Mouse (Mus musculus): ENCODE measurements at regions not wholly inside any gene's neighbourhood (a gene's known extent, or its start where the extent isn't known, plus 50 kb on each side); places are given as distances from the start of the nearest gene placed in this dataset.

DNA sequence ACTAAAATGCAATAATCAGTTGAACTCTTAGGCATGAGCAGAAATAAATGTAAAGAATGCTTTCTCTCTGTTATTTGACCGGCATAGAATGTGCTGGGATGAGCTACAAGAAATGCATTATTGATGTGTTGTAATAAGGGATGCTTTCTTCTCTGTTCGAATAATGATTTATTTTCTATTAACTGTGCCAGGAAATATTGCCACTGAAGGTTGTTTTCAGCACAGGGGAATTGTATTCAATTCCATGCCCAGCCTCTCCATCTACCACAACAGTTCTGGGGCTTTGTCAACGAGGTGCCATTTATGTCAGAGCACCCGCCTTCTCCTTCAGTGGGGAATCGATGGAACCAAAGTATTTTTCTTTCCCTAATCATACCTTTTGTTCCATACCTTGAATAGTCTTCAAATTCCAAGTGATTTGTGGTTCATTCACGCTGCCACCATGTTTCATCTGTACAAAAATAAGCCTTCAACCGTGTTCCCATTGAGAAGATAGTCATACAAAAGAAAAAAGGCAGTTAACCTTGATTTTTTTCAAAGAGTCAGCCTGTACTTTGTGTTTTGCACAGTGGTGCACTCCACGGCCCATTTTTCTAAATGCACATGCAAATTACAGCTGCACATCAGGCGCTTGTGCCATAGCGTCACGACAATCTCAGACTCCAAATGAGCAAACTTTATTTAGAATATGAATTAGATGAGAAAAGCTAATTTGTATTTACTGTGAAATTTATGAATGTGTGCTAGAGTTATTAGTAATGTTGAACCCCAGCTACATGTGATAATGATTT is 65.1 kb upstream of the Gpr141 start:
- DNase-seq (ENCODE audit: low spot score in 2 of 2) = no peak

DNA sequence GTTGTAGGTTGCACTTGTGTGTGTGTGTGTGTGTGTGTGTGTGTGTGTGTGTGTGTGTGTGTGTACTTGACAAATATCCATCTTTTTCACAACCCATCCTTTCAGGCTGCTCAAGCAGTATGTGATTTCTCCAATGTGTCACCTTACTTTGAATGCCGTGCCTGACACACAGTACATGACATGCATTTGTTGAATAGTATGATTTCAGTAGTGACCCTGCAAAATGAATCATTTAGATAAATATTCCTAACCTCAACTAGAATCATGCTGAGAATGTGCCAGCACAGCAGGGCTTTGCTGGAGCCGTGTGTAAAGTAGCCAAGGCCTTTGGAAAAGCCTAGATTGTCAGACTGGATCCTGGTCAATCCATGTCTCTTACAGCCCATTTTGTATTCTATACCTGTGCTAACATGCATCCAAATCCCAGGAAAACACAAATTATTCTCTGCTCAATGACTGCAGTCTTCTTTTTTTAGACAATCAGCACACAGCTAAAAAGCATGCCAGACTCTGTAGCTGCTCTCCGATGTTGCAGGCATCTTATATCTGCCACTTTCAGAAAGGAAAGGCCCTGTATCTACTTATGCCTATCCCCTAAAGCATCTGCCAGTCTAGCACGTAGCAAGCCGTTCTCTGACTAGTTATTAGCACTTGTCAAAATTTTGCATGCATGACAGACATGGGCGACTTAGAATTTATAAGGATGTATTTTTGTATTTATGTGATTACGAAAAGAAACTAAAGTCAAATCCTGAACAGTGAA is 60.0 kb upstream of the Gpr141 start:
- no peak for DNase-seq (ENCODE audit: low spot score in 2 of 2)

DNA sequence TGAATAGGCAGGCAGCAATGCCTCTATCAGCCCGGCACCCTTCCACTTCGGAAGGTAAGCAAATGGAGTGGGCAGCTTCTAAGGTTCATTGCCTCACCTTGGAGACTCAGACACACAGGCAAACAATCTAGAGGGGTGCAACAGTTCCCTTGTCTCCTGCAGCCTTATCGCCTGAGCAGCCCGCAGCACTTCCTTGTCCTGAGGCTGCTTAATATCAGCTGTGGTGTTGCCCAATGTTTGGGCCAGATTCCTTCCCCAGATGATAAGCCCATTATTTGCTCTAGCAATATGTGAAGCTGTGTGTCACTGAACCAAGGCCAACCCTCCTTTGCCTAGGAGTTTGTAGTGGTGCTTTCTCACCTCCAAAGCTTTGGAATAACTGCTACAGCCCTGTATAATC is 58.8 kb upstream of the Gpr141 start:
- DNase-seq (ENCODE audit: low spot score in 2 of 2) = no peak

DNA sequence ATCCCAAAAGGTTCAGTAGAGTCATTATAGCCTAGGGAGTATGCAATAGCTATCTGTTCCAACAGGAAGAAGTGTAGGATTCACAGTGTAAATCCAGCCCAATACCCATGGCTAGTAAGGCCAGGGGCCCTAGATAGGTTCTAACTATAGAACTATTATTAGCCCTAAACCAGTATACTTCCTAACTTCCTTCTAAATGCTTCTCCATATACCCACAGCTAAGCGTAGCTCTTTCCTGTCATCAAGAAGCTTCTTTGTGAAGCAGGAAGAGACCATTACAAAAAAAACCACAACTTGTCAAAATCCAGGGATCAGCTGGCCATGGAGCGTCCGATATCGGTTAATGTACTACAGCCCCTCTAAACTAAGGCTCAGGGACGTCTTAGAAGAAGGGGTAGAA is 57.7 kb upstream of the Gpr141 start:
- no peak for DNase-seq (ENCODE audit: low spot score in 2 of 2)

DNA sequence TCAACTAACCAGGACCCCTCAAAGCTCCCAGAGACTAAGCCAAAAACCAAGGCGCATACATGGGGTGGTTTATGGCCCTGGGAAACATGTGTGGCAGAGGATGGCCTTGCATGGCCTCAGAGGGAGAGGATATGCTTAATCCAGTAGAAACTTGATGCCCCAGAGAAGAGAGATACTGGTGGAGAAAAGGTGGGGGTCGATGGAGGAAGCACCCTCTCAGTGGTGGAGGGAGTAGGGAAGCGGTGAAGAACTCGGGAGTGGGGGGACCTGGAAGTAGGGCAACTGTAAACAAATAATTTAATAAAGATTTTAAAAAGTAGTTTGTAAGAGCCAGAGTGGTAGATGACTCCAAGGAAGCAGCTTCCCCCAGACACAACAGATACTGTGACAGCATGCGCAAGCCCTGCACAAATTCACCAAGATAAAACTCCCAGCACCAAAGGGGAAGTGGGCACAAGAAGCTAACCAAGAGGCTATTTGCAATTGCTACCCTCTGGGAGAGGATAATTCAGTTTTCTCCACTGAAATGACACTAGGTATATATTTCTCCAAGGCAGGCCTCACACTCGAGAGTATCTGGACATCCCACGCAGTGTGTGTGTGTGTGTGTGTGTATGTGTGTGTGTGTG is 50.7 kb upstream of the Gpr141 start:
- no peak for DNase-seq (ENCODE audit: low spot score in 2 of 2)
